Mouse (Mus musculus) neural tube, embryonic 11.5 days (tissue): ENCODE data around the gene Vapb. TPM values are rescaled to one million over a fixed set of nuclear protein-coding genes. Genes with fewer than 3 reads are reported as not detected.

Source experiments
- ATAC-seq: fragments of 200-750 bp; cut with Nextera tagmentation; 2 replicates; pipeline ENCODE4 v1.8.0; 2017; ENCODE audit warnings: moderate number of reproducible peaks, mild to moderate bottlenecking, moderate TSS enrichment, moderate library complexity; ENCODE audit not compliant: insufficient read depth, low FRiP score, low TSS enrichment
- DNase-seq: peaks from one replicate; pipeline ENCODE4 v3.0.0-alpha.2; 2015; ENCODE audit warnings: low spot score
- H3K27ac ChIP-seq: fragments of 300-500 bp; sonication (generic); 2 replicates; pipeline ENCODE4 v1.5.1; 2014; ENCODE audit warnings: low read depth, mild to moderate bottlenecking, low read length
- H3K27me3 ChIP-seq: fragments of 300-500 bp; sonication (generic); 2 replicates; pipeline ENCODE4 v1.6.1; 2014; ENCODE audit warnings: mild to moderate bottlenecking, low read length, mixed read lengths; ENCODE audit not compliant: control insufficient read depth, insufficient read depth
- H3K36me3 ChIP-seq: fragments of 300-500 bp; sonication (generic); 2 replicates; pipeline ENCODE4 v1.6.1; 2014; ENCODE audit warnings: mild to moderate bottlenecking, low read length, moderate library complexity, mixed read lengths; ENCODE audit not compliant: control insufficient read depth, insufficient read depth
- H3K4me1 ChIP-seq: fragments of 300-500 bp; sonication (generic); 2 replicates; pipeline ENCODE4 v1.6.1; 2014; ENCODE audit warnings: low read length, mixed read lengths; ENCODE audit not compliant: control insufficient read depth, insufficient read depth
- H3K4me2 ChIP-seq: fragments of 300-500 bp; sonication (generic); 2 replicates; pipeline ENCODE4 v1.6.1; 2014; ENCODE audit warnings: low read depth, mild to moderate bottlenecking, moderate library complexity
- H3K4me3 ChIP-seq: fragments of 300-500 bp; sonication (generic); 2 replicates; pipeline ENCODE4 v1.5.1; 2014; ENCODE audit warnings: low read depth, low read length
- H3K9ac ChIP-seq: fragments of 300-500 bp; sonication (generic); 2 replicates; pipeline ENCODE4 v1.6.1; 2014; ENCODE audit warnings: mild to moderate bottlenecking, low read length
- H3K9me3 ChIP-seq: fragments of 300-500 bp; sonication (generic); 2 replicates; pipeline ENCODE4 v1.6.1; 2016; ENCODE audit warnings: low read length; ENCODE audit not compliant: control insufficient read depth
- WGBS: fragments of 180-500 bp; shearing (Covaris S2); extraction: QIAGEN DNeasy Blood & Tissue Kit; methylation state at CpG from one replicate; pipeline ENCODE4 v1.1.7; 2014; 5-methylcytosine and 5-hydroxymethylcytosine counted together
- polyA plus RNA-seq: library from polyadenylated mRNA; unstranded; fragments of >200 nt; fragmentation: Nextera tagmentation; extraction: Ambion mirVana; gene quantifications from 2 replicates; pipeline ENCODE4 v1.2.1, GENCODE M21; 2014

Gene Vapb
- polyA plus RNA-seq, 1 experiment from 2014 or later, result 15.2 TPM

GRCm38 (mm10) chr2:173802176-173802575 lies 64.9 kb downstream of the Vapb start:
- Histone ChIP-seq H3K4me1 (peaks cover 5% of the 10 kb centered on the region; the same call in 1 of the 2 replicates), H3K9ac (no peak overlapping the region), H3K27me3 (no peaks in the 10 kb centered on the region), H3K36me3 (no peaks in the 10 kb centered on the region), H3K9me3 (no peaks in the 10 kb centered on the region), H3K4me3 (no peak overlapping the region), H3K27ac (no peak overlapping the region), H3K4me2 (no peak overlapping the region)
- no peak for DNase-seq
- WGBS, result 79% methylated on average over 4 of the region's 4 CpGs
- ATAC-seq, result no peak

GRCm38 (mm10) chr2:173802956-173803355 lies 65.6 kb downstream of the Vapb start:
- peaks cover 5% of the 10 kb centered on the region; the same call in 1 of the 2 replicates for H3K4me1 ChIP-seq
- H3K27ac ChIP-seq, result no peak overlapping the region
- no peak overlapping the region for H3K4me2 ChIP-seq
- H3K36me3 ChIP-seq, result no peaks in the 10 kb centered on the region
- WGBS, result 74% methylated on average over 3 of the region's 3 CpGs
- H3K27me3 ChIP-seq, result no peaks in the 10 kb centered on the region
- H3K9me3 ChIP-seq, result no peaks in the 10 kb centered on the region
- no peak overlapping the region for H3K9ac ChIP-seq
- ATAC-seq, result no peak
- DNase-seq, result no peak
- no peak overlapping the region for H3K4me3 ChIP-seq

GRCm38 (mm10) chr2:173803827-173804226 lies 66.5 kb downstream of the Vapb start:
- no peak for DNase-seq

GRCm38 (mm10) chr2:173806621-173807020 lies 69.3 kb downstream of the Vapb start:
- H3K36me3 ChIP-seq, result no peaks in the 10 kb centered on the region
- ATAC-seq, result no peak
- H3K4me3 ChIP-seq, result no peak overlapping the region
- WGBS, result 84% methylated on average over 7 of the region's 7 CpGs
- H3K4me1 ChIP-seq, result peaks cover 1% of the 10 kb centered on the region; the same call in 1 of the 2 replicates
- no peak overlapping the region for H3K27ac ChIP-seq
- H3K4me2 ChIP-seq, result no peak overlapping the region
- no peak for DNase-seq
- H3K27me3 ChIP-seq, result no peaks in the 10 kb centered on the region
- H3K9me3 ChIP-seq, result no peaks in the 10 kb centered on the region
- H3K9ac ChIP-seq, result no peak overlapping the region

More at GRCm38 (mm10) chr2:173803827-173804226, 66.5 kb downstream of the Vapb start:
- no peak overlapping the region for H3K4me3 ChIP-seq
- WGBS, result 93% methylated on average over 11 of the region's 11 CpGs
- H3K27ac ChIP-seq, result no peak overlapping the region
- no peak for ATAC-seq
- H3K9ac ChIP-seq, result no peak overlapping the region
- no peak overlapping the region for H3K4me2 ChIP-seq
- H3K36me3 ChIP-seq, result no peaks in the 10 kb centered on the region
- peaks cover 5% of the 10 kb centered on the region; the same call in 1 of the 2 replicates for H3K4me1 ChIP-seq
- no peaks in the 10 kb centered on the region for H3K27me3 ChIP-seq
- no peaks in the 10 kb centered on the region for H3K9me3 ChIP-seq

DNA sequence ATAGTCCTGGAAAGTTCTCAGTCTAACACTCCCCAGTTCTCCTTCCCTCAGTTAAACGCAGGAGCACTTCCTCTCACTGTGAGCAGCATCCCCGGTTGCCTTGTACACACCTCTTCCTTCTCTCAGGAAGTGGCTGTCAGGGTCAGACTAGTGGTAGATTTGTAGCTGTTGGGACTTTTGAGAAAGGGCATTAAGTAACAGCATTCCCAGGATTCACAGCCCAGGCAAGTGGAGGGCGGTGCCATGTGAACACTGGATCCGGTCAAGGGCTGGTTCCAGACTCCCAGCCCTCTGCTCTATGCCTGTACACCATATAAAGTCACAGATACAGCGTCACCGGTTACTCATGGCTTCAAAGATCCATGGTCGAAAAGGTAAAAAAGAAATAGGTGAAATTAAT lies 71.6 kb downstream of the Vapb start:
- Histone ChIP-seq H3K27ac (no peak overlapping the region), H3K9me3 (no peaks in the 10 kb centered on the region), H3K4me2 (no peak overlapping the region), H3K4me1 (no peaks in the 10 kb centered on the region), H3K27me3 (no peaks in the 10 kb centered on the region), H3K36me3 (no peaks in the 10 kb centered on the region), H3K4me3 (no peak overlapping the region), H3K9ac (no peak overlapping the region)
- WGBS, result 80% methylated on average over 7 of the region's 7 CpGs
- DNase-seq, result no peak
- no peak for ATAC-seq

- WGBS, result 87% methylated on average over 15 of the region's 15 CpGs
- no peak overlapping the region for H3K4me3 ChIP-seq
- DNase-seq (no peak), ATAC-seq (no peak)
- H3K27me3 ChIP-seq, result no peaks in the 10 kb centered on the region
- H3K9me3 ChIP-seq, result no peaks in the 10 kb centered on the region
- no peaks in the 10 kb centered on the region for H3K4me1 ChIP-seq
- H3K4me2 ChIP-seq, result no peak overlapping the region
- no peak overlapping the region for H3K9ac ChIP-seq
- no peaks in the 10 kb centered on the region for H3K36me3 ChIP-seq
- H3K27ac ChIP-seq, result no peak overlapping the region
Measured at GRCm38 (mm10) chr2:173810036-173810850, 72.9 kb downstream of the Vapb start.

DNA sequence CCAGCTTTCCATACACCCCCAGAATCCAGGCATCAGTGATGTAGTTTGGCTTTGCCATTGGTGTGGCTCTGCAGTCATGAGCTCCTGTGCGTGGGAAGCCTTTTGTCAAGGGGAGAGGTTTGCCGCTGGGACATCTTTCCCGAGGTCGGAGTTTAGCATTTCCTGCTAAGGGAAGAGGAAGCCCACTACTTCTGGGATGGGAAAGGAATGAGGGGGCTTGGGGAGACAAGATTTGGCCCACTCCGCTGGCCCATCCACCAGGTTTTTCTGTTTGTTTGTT lies 73.5 kb downstream of the Vapb start:
- DNase-seq, result no peak
- WGBS, result 84% methylated on average over 5 of the region's 5 CpGs
- H3K27me3 ChIP-seq, result no peaks in the 10 kb centered on the region
- no peaks in the 10 kb centered on the region for H3K4me1 ChIP-seq
- no peaks in the 10 kb centered on the region for H3K9me3 ChIP-seq
- no peak overlapping the region for H3K4me3 ChIP-seq
- H3K27ac ChIP-seq, result no peak overlapping the region
- no peak for ATAC-seq
- H3K9ac ChIP-seq, result no peak overlapping the region
- H3K36me3 ChIP-seq, result no peaks in the 10 kb centered on the region
- H3K4me2 ChIP-seq, result no peak overlapping the region

DNA sequence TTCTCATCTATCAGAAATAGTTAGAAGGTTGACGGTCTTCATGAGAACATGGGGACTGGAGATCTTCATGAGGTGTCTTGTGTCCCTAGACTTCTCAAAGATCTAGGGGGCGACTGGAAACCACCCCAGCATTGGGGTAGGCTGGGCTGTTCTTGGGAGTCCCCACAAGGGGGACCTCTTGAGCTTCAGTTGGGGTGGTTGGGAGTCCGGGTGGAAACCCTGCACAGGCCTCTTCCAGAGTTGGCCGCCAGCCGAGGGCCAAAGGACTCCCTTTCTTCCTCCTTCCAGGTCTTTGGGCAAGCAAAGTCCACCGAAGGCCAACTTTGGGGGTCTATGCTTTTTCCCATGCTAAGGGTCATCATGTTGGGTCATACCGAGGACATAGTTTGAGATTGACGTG lies 74.5 kb downstream of the Vapb start:
- 69% methylated on average over 8 of the region's 8 CpGs for WGBS
- DNase-seq (no peak), ATAC-seq (no peak)
- H3K27me3 ChIP-seq, result no peaks in the 10 kb centered on the region
- no peak overlapping the region for H3K4me2 ChIP-seq
- no peak overlapping the region for H3K9ac ChIP-seq
- H3K9me3 ChIP-seq, result peaks cover 3% of the 10 kb centered on the region; the same call in 1 of the 2 replicates
- H3K4me3 ChIP-seq, result no peak overlapping the region
- no peak overlapping the region for H3K27ac ChIP-seq
- no peaks in the 10 kb centered on the region for H3K36me3 ChIP-seq
- no peaks in the 10 kb centered on the region for H3K4me1 ChIP-seq

DNA sequence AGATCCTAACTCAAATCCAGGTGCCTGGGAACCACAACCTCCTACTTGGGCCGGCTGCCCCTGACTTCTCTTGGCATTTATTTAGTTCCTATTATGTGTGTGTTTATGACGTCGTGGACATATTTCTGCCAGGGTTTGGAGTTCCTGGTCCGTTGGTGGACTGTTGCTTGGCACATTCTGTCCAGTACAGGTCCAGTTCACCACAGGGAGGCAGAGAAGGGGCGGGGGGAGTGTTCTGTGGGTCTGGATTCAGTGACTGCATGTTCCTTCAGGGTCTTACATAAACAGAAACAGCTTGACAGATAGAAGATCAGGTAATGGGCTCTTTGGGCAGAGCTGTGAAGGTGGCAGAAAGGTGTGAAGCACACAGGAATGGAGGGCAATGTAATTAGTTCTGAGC lies 75.8 kb downstream of the Vapb start:
- no peak overlapping the region for H3K4me2 ChIP-seq
- no peak for DNase-seq
- no peaks in the 10 kb centered on the region for H3K27me3 ChIP-seq
- H3K4me1 ChIP-seq, result no peaks in the 10 kb centered on the region
- peaks cover 7% of the 10 kb centered on the region; the same call in 1 of the 2 replicates for H3K9me3 ChIP-seq
- no peak for ATAC-seq
- no peaks in the 10 kb centered on the region for H3K36me3 ChIP-seq
- 80% methylated on average over 5 of the region's 5 CpGs for WGBS
- H3K4me3 ChIP-seq, result no peak overlapping the region
- H3K9ac ChIP-seq, result no peak overlapping the region
- no peak overlapping the region for H3K27ac ChIP-seq
